Mouse (Mus musculus): ENCODE results near the gene Foxp1.

DNA sequence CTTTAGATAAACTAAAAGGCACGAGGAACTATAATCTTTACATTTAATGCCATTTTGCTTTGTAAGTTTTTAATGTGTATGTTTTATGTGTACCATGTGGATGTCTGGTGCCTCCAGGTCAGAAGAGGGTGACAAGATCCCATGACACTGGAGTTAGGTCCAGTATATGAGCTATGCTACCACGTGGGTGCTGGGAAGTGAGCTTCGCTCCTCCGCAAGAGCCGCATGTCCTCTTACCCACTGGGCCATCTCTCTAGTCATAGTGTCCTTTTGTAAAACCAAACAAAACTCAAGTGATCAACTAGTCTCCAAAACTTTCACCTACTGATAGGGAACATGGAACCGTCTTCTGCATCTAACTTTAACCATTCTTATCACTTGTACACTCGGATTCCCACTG lies 542.5 kb downstream of the Foxp1 start:
- TF ChIP-seq CTCF (IDR thresholded peaks at IDR 0.05 in 2 of 3, conservative IDR thresholded peaks at IDR 0.05 in 1 of 3; ENCODE audit: control insufficient read depth in 1 of 3, insufficient read depth in 1 of 3, low read depth in 2 of 3, low read length in 3 of 3, poor library complexity in 1 of 3, severe bottlenecking in 1 of 3) (no peak), POLR2A (IDR thresholded peaks at IDR 0.05; ENCODE audit: control insufficient read depth in 1 of 2, insufficient read depth in 1 of 2, low read depth in 1 of 2, low read length in 2 of 2, poor library complexity in 1 of 2) (no peak), NELFE (IDR thresholded peaks at IDR 0.05; ENCODE audit: low read depth, low read length) (no peak), TCF12 (IDR thresholded peaks at IDR 0.05; ENCODE audit: low read depth, low read length) (no peak), ZKSCAN1 (IDR thresholded peaks at IDR 0.05; ENCODE audit: low read depth, low read length) (no peak), ZC3H11A (IDR thresholded peaks at IDR 0.05; ENCODE audit: low read depth, low read length) (no peak), USF2 (IDR thresholded peaks at IDR 0.05; ENCODE audit: borderline replicate concordance in 1 of 2, insufficient read depth in 1 of 2, low read depth in 1 of 2, low read length in 2 of 2) (no peak), EP300 (IDR thresholded peaks at IDR 0.05; ENCODE audit: low read depth in 1 of 2, low read length in 2 of 2) (no peak), USF1 (IDR thresholded peaks at IDR 0.05; ENCODE audit: low read depth, low read length) (no peak), MXI1 (IDR thresholded peaks at IDR 0.05; ENCODE audit: low read depth, low read length) (no peak), RAD21 (IDR thresholded peaks at IDR 0.05; ENCODE audit: low read depth, low read length) (no peak), BHLHE40 (IDR thresholded peaks at IDR 0.05; ENCODE audit: borderline replicate concordance, low read depth, low read length) (no peak)

Measured in MEL (cell line).